Mouse (Mus musculus) macrophage (primary cell): Measurements from ENCODE around the gene Gfpt2. TPM values are rescaled to one million over a fixed set of nuclear protein-coding genes. Genes with fewer than 3 reads are reported as not detected.

Experiments
- H3K27ac ChIP-seq: fragments of 350-480 bp; formaldehyde crosslinking; 2 replicates; pipeline ENCODE4 v1.9.0; 2021
- H3K36me3 ChIP-seq: fragments of 350-480 bp; formaldehyde crosslinking; 2 replicates; pipeline ENCODE4 v1.9.0; 2021; ENCODE audit errors: inconsistent target
- H3K4me3 ChIP-seq: fragments of 350-480 bp; formaldehyde crosslinking; 2 replicates; pipeline ENCODE4 v1.9.0; 2021; ENCODE audit errors: inconsistent target
- H3K79me2 ChIP-seq: fragments of 350-480 bp; formaldehyde crosslinking; 2 replicates; pipeline ENCODE4 v1.9.0; 2021; ENCODE audit errors: inconsistent target
- WGBS: methylation state at CpG from one replicate; pipeline ENCODE4 v1.1.7; 2026; ENCODE audit warnings: inconsistent platforms; ENCODE audit not compliant: missing documents; 5-methylcytosine and 5-hydroxymethylcytosine counted together
- polyA plus RNA-seq: library from polyadenylated mRNA; stranded (reverse); fragments of 250-400 nt; gene quantifications from 3 replicates; pipeline ENCODE4 v1.2.4, GENCODE M21; 2018; ENCODE audit warnings: inconsistent platforms

Gfpt2 gene
- polyA plus RNA-seq, 1 experiment from 2014 or later, result not detected

DNA sequence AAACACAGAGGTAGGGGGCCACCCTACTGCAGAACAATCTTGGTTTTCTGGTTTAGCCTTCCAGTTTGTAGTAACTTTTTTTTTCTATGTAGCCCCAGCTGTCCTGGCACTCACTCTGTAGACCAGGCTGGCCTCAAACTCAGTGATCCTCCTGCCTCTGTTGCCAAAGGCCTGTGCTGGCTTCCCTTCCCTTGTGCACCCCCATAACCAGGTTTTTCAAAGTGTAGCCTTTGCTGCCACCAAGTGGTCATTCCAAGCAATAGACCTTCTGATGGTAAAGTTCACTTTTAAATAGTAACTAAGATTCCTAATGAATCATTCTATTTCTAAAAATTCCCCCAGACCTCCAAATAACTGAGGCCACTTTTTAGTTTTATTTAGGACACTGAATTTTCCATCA lies 75.8 kb downstream of the Gfpt2 start:
- Histone ChIP-seq H3K79me2 (no peaks in the 10 kb centered on the region), H3K27ac (no peak overlapping the region), H3K4me3 (no peak overlapping the region), H3K36me3 (peaks cover 63% of the 10 kb centered on the region)

DNA sequence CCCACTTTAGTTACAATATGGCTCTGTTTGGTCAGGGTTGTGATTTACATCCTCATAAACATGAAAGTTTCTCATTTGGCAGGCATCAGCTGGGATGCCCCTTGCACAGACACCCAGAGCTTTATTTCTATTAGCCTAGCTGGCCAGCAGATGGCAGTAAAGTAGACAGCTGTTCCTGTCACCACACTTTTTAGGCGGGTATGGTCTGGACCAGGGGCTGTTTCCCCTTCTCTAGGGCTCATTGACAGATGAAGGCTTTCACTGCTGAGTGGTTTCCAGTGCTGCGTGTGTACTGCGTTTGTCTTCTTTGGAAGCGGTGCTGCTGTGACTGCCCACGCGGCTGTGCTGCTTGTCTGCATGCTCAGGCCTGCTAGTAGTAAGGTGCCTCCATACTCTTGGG lies 77.9 kb downstream of the Gfpt2 start:
- Histone ChIP-seq H3K36me3 (peaks cover 59% of the 10 kb centered on the region), H3K27ac (no peak overlapping the region), H3K79me2 (no peaks in the 10 kb centered on the region), H3K4me3 (no peak overlapping the region)
- 58% methylated on average over 6 of the region's 6 CpGs for WGBS

DNA sequence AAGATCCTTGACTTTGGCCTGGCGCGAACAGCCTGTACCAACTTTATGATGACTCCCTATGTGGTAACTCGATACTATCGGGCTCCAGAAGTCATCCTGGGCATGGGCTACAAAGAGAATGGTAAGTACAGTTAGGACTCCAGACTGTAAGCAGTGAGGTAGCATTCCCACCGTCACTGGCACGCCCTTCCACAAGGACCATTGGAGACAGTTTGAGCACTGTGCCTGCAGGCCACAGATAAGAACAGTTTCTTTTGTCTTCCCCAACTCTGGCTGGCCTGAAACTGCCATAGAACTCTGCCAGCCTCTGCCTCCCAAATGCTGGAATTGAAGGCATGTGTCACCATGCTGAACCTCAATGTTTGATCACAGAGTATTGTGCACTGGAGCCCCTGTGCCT lies 78.8 kb downstream of the Gfpt2 start:
- H3K79me2 ChIP-seq, result no peaks in the 10 kb centered on the region
- H3K36me3 ChIP-seq, result peaks cover 61% of the 10 kb centered on the region
- WGBS, result 99% methylated on average over 6 of the region's 6 CpGs
- no peak overlapping the region for H3K4me3 ChIP-seq
- no peak overlapping the region for H3K27ac ChIP-seq

DNA sequence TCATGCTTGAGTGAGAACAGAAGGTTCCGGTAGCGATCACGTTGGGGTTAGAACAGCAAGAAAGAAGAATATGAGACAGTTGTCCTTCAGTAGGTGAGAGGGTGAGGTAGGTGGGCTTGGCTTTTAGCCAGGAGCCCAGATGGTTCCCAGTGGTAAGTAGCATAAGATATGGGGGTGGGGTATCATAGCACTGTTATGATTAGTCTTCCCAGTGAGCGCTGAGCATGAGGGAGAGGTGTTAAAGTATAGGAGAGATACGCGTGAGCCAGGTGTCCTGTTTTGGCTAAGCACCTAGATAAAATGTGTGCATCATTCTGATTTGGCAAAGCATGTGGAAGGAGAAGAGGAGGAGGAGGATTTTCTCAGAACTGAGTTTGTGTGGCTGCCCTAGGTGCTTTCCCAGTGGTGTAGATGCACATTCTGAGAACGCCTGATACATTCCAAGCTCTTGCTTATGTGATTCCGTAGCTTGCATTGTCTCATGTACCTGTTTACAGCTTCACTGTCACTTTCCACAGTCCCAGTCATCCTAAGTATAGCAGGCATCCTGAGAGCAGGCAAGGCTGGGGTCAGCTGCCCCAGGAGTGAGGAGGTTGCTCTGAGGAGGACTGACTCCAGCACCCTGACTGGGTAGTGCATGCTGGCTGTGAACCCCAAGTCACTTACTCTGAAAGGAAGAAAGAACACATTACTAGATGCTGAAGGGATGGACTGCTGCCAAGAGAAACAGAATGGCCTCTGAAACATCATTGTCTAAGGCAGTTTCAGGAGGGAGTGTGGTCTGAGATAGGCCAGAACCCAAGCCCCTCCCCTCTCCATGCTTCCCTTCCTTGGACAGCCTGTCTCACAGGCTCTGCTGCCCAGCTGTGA lies 83.2 kb downstream of the Gfpt2 start:
- Histone ChIP-seq H3K36me3 (peaks cover 75% of the 10 kb centered on the region), H3K4me3 (no peak overlapping the region)
- WGBS, result 95% methylated on average over 8 of the region's 8 CpGs

DNA sequence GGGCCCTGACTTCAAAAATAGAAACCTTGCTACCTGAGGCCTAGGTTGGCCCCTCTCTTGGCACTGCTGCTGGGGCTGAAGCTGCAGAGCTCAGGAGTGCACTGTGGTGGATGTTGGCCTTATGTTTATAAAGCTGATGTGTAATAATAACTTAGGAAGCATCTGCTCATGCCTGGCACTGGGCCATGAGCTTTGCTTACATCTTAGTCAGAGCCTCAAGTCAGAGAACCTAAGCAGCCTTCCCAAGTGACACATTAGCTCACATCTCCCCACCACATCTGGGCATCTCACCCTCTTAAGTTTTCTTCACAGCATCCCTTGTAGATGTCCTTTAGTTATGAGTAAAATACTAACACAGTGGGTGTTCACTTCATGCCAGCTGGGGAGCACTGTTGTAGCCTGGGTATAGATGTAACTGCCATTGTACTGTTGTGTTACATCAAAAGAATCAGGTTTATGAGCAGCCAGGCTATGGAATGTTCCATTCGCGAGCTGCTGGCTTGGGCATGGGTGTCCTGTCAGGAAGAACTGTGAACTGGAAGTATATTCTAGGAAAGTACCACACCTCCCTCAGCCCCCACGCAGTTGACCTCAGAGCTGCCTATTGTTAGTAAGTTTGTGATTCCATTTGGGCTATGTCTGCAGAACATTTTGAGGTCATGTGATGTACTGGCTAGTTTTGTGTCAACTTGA lies 86.1 kb downstream of the Gfpt2 start:
- no peak overlapping the region for H3K27ac ChIP-seq
- H3K36me3 ChIP-seq, result peaks cover 73% of the 10 kb centered on the region
- H3K79me2 ChIP-seq, result no peaks in the 10 kb centered on the region
- 100% methylated on average over 3 of the region's 3 CpGs for whole genome bisulfite sequencing
- no peak overlapping the region for H3K4me3 ChIP-seq

More for the DNA sequence above, 83.2 kb downstream of the Gfpt2 start:
- Histone ChIP-seq H3K27ac (no peak overlapping the region), H3K79me2 (no peaks in the 10 kb centered on the region)

DNA sequence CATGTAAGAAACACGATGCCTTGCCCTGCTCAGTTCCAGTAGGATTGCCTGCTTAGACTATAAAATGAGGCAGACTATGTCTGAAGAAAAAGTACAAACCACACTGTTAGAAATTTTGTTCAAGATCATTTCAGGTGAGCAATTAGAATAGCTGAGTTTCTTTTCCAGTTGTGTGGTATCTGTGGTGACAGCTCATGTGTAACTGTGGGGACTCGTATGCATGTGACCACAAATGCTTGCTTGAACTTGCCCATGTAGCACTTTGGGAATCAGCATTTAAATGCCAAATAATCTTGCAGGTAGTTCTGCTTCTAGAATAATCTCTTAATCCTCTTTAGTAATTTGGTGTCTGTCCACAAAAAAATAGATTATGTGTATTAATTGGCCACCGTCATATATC lies 89.4 kb downstream of the Gfpt2 start:
- H3K36me3 ChIP-seq, result peaks cover 69% of the 10 kb centered on the region
- 96% methylated on average over 2 of the region's 3 CpGs for WGBS
- H3K27ac ChIP-seq, result no peak overlapping the region
- no peak overlapping the region for H3K4me3 ChIP-seq
- H3K79me2 ChIP-seq, result no peaks in the 10 kb centered on the region

Other genes starting within 250 kb of the Gfpt2 start
- gene Olfr1380, start 237.3 kb upstream of the Gfpt2 start, polyA plus RNA-seq, result not detected in 3 replicates
- gene Flt4, start 184.9 kb upstream of the Gfpt2 start, polyA plus RNA-seq, result 0.03 to 0.32 TPM (median 0.10 TPM) in 3 replicates
- not detected in 3 replicates for gene Scgb3a1, start 130.6 kb upstream of the Gfpt2 start, polyA plus RNA-seq
- gene Cnot6, start 81.5 kb upstream of the Gfpt2 start, polyA plus RNA-seq, result 24.6 to 40.8 TPM (median 29.3 TPM) in 3 replicates
- 33.3 to 49.2 TPM (median 41.3 TPM) in 3 replicates for gene Mapk9, start 52.6 kb downstream of the Gfpt2 start, polyA plus RNA-seq
- gene Rasgef1c, start 107.7 kb downstream of the Gfpt2 start, polyA plus RNA-seq, result not detected in 3 replicates
- gene Rnf130, start 231.2 kb downstream of the Gfpt2 start, polyA plus RNA-seq, result 245 to 360 TPM (median 267 TPM) in 3 replicates